Mouse (Mus musculus): ENCODE measurements around the gene Rnd1.

Rnd1 gene

GRCm38 (mm10) chr15:98647308-98647707 is 30.0 kb downstream of the Rnd1 start:
- in situ Hi-C loops (cut with MboI; ENCODE audit: low pct_unique_long_range_greater_than_20kb in 1 of 2, low sequenced_read_pairs in 2 of 2, unreplicated experiment in 1 of 2), result no loop called here

GRCm38 (mm10) chr15:98646737-98647136 is 30.5 kb downstream of the Rnd1 start:
- in situ Hi-C loops (cut with MboI; ENCODE audit: low pct_unique_long_range_greater_than_20kb in 1 of 2, low sequenced_read_pairs in 2 of 2, unreplicated experiment in 1 of 2), result no loop called here

- in situ Hi-C loops (cut with MboI; ENCODE audit: low pct_unique_long_range_greater_than_20kb in 1 of 2, low sequenced_read_pairs in 2 of 2, unreplicated experiment in 1 of 2), result no loop called here
Measured at GRCm38 (mm10) chr15:98645057-98646026, 31.9 kb downstream of the Rnd1 start.

DNA sequence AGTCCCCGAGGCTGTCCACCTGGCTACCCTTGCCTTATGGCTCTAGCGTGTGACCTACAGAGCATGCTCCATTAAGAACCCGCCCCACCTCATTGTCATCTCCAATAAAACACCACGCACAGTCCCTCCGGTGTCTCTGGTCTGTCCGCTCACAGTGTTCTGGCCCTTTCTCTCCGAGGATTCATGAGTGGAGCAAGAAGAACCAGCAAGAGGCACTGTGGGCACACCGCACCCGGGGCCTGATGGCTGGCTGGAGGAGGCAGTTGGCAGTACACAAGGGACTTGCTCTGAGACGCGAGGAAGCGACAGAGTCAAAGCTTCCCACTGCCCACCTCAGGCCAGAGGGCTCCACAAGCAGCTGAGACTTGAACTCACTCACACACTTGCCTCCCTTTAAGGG is 32.9 kb downstream of the Rnd1 start:
- in situ Hi-C loops (cut with MboI; ENCODE audit: low pct_unique_long_range_greater_than_20kb in 1 of 2, low sequenced_read_pairs in 2 of 2, unreplicated experiment in 1 of 2), result no loop called here

- in situ Hi-C loops (cut with MboI; ENCODE audit: low pct_unique_long_range_greater_than_20kb in 1 of 2, low sequenced_read_pairs in 2 of 2, unreplicated experiment in 1 of 2), result no loop called here
Measured at GRCm38 (mm10) chr15:98640157-98640556, 37.1 kb downstream of the Rnd1 start.

DNA sequence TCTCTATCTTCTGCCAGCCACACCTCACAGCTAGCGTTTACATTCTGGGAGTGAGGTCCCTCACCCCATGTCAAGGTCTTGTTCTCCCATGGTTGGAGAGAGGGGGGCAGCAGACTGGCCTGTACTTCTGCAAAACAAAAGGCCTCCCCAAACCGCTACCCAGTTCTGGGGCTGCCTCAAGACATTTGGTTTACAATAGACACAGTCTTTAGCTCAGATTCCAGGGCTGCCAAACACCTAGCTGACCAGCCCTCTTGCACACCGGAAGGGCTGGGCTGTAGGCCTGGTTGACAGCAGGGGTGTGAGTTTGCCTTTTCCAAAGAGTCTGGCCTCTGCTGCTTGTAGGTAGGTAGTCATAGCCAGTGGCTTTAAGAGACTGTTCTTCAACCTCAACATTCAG is 40.1 kb downstream of the Rnd1 start:
- in situ Hi-C loops (cut with MboI; ENCODE audit: low pct_unique_long_range_greater_than_20kb in 1 of 2, low sequenced_read_pairs in 2 of 2, unreplicated experiment in 1 of 2), result no loop called here

GRCm38 (mm10) chr15:98636517-98636916 is 40.7 kb downstream of the Rnd1 start:
- in situ Hi-C loops (cut with MboI; ENCODE audit: low pct_unique_long_range_greater_than_20kb in 1 of 2, low sequenced_read_pairs in 2 of 2, unreplicated experiment in 1 of 2), result no loop called here

GRCm38 (mm10) chr15:98635291-98635841 is 41.9 kb downstream of the Rnd1 start:
- in situ Hi-C loops (cut with MboI; ENCODE audit: low pct_unique_long_range_greater_than_20kb in 1 of 2, low sequenced_read_pairs in 2 of 2, unreplicated experiment in 1 of 2), result no loop called here

DNA sequence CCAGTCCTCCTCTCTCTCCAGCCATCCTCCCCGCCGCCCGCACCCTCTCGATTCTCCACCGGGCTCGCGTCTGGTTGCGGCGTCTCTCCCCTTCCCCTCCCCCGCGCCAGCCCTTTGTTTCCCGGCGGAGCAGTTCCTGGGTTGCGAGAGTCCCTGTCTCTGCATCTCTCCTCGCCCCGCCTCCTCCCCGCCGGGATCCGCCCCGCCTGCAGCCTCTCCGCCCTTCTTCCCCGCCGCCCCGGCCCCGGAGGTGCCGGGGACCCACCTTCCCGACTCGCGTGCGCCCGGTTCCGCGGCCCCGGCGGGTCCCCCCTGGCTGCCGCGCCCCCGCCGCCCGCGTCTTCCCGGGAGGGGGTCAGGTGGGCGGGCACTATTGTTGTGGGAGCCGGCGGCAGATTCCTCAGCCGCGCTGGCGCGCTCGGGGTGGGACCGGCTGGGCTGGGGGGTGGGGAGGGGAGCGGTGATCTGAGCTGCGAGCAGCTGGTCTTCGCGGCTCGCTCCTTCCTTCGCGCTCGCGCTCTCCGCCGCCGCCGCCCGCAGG is 42.6 kb downstream of the Rnd1 start:
- in situ Hi-C loops (cut with MboI; ENCODE audit: low pct_unique_long_range_greater_than_20kb in 1 of 2, low sequenced_read_pairs in 2 of 2, unreplicated experiment in 1 of 2), result no loop called here

- in situ Hi-C loops (cut with MboI; ENCODE audit: low pct_unique_long_range_greater_than_20kb in 1 of 2, low sequenced_read_pairs in 2 of 2, unreplicated experiment in 1 of 2), result no loop called here
Measured at GRCm38 (mm10) chr15:98633822-98634470, 43.3 kb downstream of the Rnd1 start.

DNA sequence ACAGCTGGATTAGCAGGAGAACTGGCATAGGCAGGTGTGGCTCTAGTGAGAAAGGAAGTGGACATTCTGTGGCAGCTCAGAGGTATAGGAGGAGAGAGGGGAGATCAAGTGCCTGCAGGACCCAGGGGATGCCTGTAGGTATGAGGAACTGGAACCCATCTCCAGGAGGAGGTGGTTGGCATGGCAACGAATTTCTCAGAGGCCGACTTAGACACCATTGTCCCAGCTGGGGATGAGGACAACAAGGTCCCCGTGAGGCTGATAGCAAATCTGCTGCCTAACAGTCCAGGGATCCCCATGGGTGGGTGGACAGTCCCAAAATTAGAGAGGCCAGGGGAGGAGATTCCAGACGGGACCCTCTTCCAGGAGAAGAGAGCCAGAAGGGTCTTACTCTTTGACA is 44.3 kb downstream of the Rnd1 start:
- in situ Hi-C loops (cut with MboI; ENCODE audit: low pct_unique_long_range_greater_than_20kb in 1 of 2, low sequenced_read_pairs in 2 of 2, unreplicated experiment in 1 of 2), result no loop called here

- in situ Hi-C loops (cut with MboI; ENCODE audit: low pct_unique_long_range_greater_than_20kb in 1 of 2, low sequenced_read_pairs in 2 of 2, unreplicated experiment in 1 of 2), result no loop called here
Measured at GRCm38 (mm10) chr15:98632107-98632744, 45.0 kb downstream of the Rnd1 start.

GRCm38 (mm10) chr15:98631493-98631892 is 45.8 kb downstream of the Rnd1 start:
- in situ Hi-C loops (cut with MboI; ENCODE audit: low pct_unique_long_range_greater_than_20kb in 1 of 2, low sequenced_read_pairs in 2 of 2, unreplicated experiment in 1 of 2), result no loop called here

GRCm38 (mm10) chr15:98630540-98630939 is 46.7 kb downstream of the Rnd1 start, which contains the start of gene Cacnb3:
TSS of gene Cacnb3 (plus strand) at chr15:98630840.
- in situ Hi-C loops (cut with MboI; ENCODE audit: low pct_unique_long_range_greater_than_20kb in 1 of 2, low sequenced_read_pairs in 2 of 2, unreplicated experiment in 1 of 2), result no loop called here

GRCm38 (mm10) chr15:98629464-98629863 is 47.8 kb downstream of the Rnd1 start:
- in situ Hi-C loops (cut with MboI; ENCODE audit: low pct_unique_long_range_greater_than_20kb in 1 of 2, low sequenced_read_pairs in 2 of 2, unreplicated experiment in 1 of 2), result no loop called here

DNA sequence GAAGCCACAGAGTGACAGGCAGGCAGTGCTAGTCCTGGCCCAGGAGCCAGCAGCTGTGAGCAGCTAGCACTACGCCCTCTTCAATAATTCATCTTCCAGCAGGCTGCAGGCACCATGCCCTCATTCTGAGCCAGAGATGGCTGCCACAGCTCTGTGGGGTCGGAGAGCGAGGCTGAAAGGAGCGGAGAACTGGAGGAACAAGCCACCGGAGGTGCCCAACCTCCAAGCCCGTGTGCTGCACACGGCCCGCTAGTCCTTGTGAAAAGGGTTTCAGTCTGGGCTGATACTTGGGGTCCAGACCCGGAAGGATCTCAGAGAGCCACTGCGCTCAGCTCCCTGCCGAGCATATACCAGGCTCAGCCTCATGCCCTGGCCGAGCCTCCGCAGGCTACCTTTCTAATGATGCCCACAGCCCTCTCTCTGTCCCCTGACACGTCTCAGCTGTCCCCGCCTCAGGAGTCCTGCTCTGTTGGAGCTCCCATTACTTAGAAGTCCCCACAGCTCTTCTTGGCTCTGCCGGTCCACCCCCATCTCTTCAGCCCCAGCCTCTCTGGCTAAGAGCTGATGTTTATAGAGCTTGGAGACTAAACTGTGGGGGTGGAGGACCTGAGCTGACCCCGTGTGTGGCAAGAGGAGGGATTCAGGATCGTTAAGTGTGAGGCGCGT is 48.5 kb downstream of the Rnd1 start:
- in situ Hi-C loops (cut with MboI; ENCODE audit: low pct_unique_long_range_greater_than_20kb in 1 of 2, low sequenced_read_pairs in 2 of 2, unreplicated experiment in 1 of 2), result no loop called here

- in situ Hi-C loops (cut with MboI; ENCODE audit: low pct_unique_long_range_greater_than_20kb in 1 of 2, low sequenced_read_pairs in 2 of 2, unreplicated experiment in 1 of 2), result no loop called here
Measured at GRCm38 (mm10) chr15:98626487-98627212, 50.6 kb downstream of the Rnd1 start.

- in situ Hi-C loops (cut with MboI; ENCODE audit: low pct_unique_long_range_greater_than_20kb in 1 of 2, low sequenced_read_pairs in 2 of 2, unreplicated experiment in 1 of 2), result no loop called here
Measured at GRCm38 (mm10) chr15:98626078-98626477, 51.2 kb downstream of the Rnd1 start.

Data from mouse embryonic stem cell (cell line).